Mouse (Mus musculus) C2C12 (cell line): ENCODE results near the gene Dclk3. TPM values are rescaled to one million over a fixed set of nuclear protein-coding genes. Genes with fewer than 3 reads are reported as not detected.
A peak's percentile ranks its signal among the peaks of the same experiment; 100 is the strongest.

ENCODE experiments used
- H3K27me3 ChIP-seq: one replicate; pipeline ENCODE4 v1.6.1; 2011; ENCODE audit not compliant: control insufficient read depth, insufficient read depth, insufficient read length
- H3K36me3 ChIP-seq: one replicate; pipeline ENCODE4 v1.6.1; 2011; ENCODE audit not compliant: control insufficient read depth, insufficient read depth
- H3K4me3 ChIP-seq: one replicate; pipeline ENCODE4 v1.5.1; 2011; ENCODE audit warnings: mild to moderate bottlenecking, control low read depth; ENCODE audit not compliant: poor library complexity, insufficient read depth, severe bottlenecking
- H3K79me2 ChIP-seq: one replicate; pipeline ENCODE4 v1.6.1; 2011; ENCODE audit not compliant: control insufficient read depth, insufficient read depth
- H3K79me3 ChIP-seq: one replicate; pipeline ENCODE4 v1.6.1; 2011; ENCODE audit warnings: low read depth, control low read depth
- H3ac ChIP-seq: one replicate; pipeline ENCODE3; 2011; ENCODE audit warnings: low read depth; ENCODE audit not compliant: control insufficient read depth, insufficient read length
- CEBPB ChIP-seq: IDR thresholded peaks from one replicate; pipeline ENCODE4 v1.6.1; 2011; ENCODE audit warnings: low read depth, mild to moderate bottlenecking, control low read depth, moderate library complexity
- CTCF ChIP-seq: IDR thresholded peaks from one replicate; pipeline ENCODE4 v1.5.1; 2011; ENCODE audit not compliant: control insufficient read depth, insufficient read depth, insufficient read length
- FOSL1 ChIP-seq: IDR thresholded peaks from one replicate; pipeline ENCODE4 v1.8.0; 2011; ENCODE audit warnings: mild to moderate bottlenecking, low read length; ENCODE audit not compliant: poor library complexity, insufficient read depth, severe bottlenecking
- MAX ChIP-seq: IDR thresholded peaks from one replicate; pipeline ENCODE4 v1.6.1; 2011; ENCODE audit warnings: mild to moderate bottlenecking, control low read depth
- MYOD1 ChIP-seq: IDR thresholded peaks from one replicate; pipeline ENCODE4 v1.6.1; 2011; ENCODE audit warnings: low read depth; ENCODE audit not compliant: control insufficient read depth, insufficient read length
- MYOG ChIP-seq: IDR thresholded peaks from one replicate; pipeline ENCODE4 v1.6.1; 2011; ENCODE audit not compliant: control insufficient read depth, insufficient read length; ENCODE audit errors: extremely low read depth
- USF1 ChIP-seq: IDR thresholded peaks from one replicate; pipeline ENCODE4 v1.6.1; 2011; ENCODE audit warnings: low read depth, mild to moderate bottlenecking, control low read depth, moderate library complexity
- polyA plus RNA-seq: library from polyadenylated mRNA; unstranded; fragments of >200 nt; fragmentation: generic; extraction: Trizol; gene quantifications from one replicate; pipeline ENCODE4 v1.2.1, GENCODE M21; 2012; ENCODE audit warnings: missing spikeins

Gene Dclk3
- polyA plus RNA-seq, 1 experiment = not detected

DNA sequence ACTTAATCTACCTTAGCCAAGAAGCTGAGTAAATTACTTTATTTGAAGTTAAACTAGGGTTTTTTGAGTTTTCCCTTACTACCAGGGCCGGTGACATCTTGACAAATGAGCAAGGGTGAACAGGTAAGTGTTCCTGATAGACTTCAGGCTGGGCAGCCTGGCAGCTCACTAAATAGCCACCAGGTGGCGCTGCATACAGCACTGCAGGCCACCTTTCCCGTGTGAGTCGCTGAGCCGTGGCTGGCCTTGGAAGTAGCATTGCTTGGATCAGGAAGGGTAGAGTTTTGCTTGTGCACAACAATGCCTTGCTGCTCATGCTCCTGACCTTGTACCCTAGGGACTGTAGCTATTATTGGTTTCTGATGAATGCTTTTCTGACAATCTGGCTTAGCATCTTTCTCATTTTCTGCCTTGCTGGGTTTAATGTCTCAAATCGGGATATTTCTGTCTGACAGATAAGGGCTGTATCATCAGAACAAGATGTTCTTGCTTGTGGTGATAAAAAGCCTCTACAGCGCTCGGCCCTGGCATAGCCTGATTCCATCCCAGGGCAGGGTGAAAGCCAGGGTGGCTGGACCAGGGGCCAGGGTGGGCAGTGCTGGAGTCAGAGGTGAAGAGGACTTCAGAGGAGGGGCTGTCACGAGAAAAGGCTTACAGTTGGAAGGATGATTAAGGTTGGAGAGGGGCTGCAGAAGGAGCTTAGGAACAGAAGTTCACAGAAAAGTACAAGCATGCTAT lies 58.4 kb downstream of the Dclk3 start:
- H3ac ChIP-seq = no peak overlapping the region
- H3K36me3 ChIP-seq = no peaks in the 10 kb centered on the region
- TF ChIP-seq CTCF (peak; percentile 95), MYOG (no peak)
- no peaks in the 10 kb centered on the region for H3K79me3 ChIP-seq
- H3K27me3 ChIP-seq = peaks cover 6% of the 10 kb centered on the region
- no peak overlapping the region for H3K4me3 ChIP-seq
- H3K79me2 ChIP-seq = no peaks in the 10 kb centered on the region

DNA sequence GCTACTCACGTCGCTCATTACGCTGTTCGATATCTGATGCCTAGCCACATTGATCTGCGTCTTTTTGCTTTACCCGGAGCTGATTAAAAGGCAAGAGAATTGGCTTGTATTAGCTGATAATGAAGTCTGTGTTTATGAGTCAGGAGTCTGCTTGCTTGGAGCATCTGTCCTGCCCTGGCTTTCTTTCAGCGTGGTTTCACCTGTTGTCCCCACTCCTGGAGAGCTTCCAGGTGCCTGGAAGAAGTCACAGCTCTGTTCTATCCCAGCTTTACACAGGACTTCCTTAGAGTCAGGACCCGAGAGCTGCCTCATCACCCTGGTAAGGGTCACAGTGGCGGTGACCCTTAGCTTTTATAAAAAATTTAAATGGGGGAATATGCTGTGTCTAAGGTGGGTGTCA lies 61.3 kb downstream of the Dclk3 start:
- peaks cover 6% of the 10 kb centered on the region for H3K27me3 ChIP-seq
- no peak overlapping the region for H3K4me3 ChIP-seq
- H3K36me3 ChIP-seq = no peaks in the 10 kb centered on the region
- TF ChIP-seq MYOD1 = no peak
- TF ChIP-seq MYOG = no peak
- no peak for TF ChIP-seq MAX
- TF ChIP-seq CTCF = no peak
- no peak for TF ChIP-seq FOSL1
- no peak for TF ChIP-seq USF1
- TF ChIP-seq CEBPB = no peak
- H3K79me2 ChIP-seq = no peaks in the 10 kb centered on the region
- H3ac ChIP-seq = no peak overlapping the region
- no peaks in the 10 kb centered on the region for H3K79me3 ChIP-seq

DNA sequence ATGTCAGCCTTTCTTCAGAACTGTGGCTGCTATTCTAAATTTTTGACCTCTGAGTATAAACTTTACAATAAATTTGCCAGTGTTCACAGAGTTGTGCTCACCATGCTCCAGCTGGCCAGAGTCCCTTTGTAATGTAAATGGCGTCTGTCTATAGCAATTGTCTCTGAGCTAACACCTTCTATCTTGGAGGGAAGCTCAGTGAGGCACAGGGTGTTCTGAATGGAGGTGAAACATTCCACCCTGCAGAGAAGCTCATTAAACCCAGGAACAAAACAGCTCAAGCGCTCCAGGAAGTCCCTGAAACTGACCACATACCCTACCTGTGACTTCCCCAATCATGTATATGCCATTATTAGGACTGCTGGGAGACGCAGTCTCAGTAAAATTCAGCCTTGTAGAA lies 67.2 kb downstream of the Dclk3 start:
- H3K27me3 ChIP-seq = no peaks in the 10 kb centered on the region
- TF ChIP-seq MYOG = no peak
- no peak for TF ChIP-seq MAX
- TF ChIP-seq USF1 = no peak
- TF ChIP-seq CEBPB = no peak
- no peak for TF ChIP-seq FOSL1
- no peak for TF ChIP-seq CTCF
- TF ChIP-seq MYOD1 = no peak
- no peaks in the 10 kb centered on the region for H3K79me3 ChIP-seq
- no peaks in the 10 kb centered on the region for H3K36me3 ChIP-seq
- no peak overlapping the region for H3ac ChIP-seq
- H3K79me2 ChIP-seq = no peaks in the 10 kb centered on the region
- no peak overlapping the region for H3K4me3 ChIP-seq

GRCm38 (mm10) chr9:111514586-111515473 lies 75.9 kb downstream of the Dclk3 start:
- no peak for TF ChIP-seq CEBPB
- TF ChIP-seq USF1 = no peak
- TF ChIP-seq FOSL1 = no peak
- TF ChIP-seq CTCF = no peak
- no peak for TF ChIP-seq MAX
- TF ChIP-seq MYOD1 = no peak
- no peak for TF ChIP-seq MYOG
- Histone ChIP-seq H3K79me2 (no peaks in the 10 kb centered on the region), H3K79me3 (no peaks in the 10 kb centered on the region), H3K27me3 (no peaks in the 10 kb centered on the region), H3ac (no peak overlapping the region), H3K36me3 (no peaks in the 10 kb centered on the region), H3K4me3 (no peak overlapping the region)

DNA sequence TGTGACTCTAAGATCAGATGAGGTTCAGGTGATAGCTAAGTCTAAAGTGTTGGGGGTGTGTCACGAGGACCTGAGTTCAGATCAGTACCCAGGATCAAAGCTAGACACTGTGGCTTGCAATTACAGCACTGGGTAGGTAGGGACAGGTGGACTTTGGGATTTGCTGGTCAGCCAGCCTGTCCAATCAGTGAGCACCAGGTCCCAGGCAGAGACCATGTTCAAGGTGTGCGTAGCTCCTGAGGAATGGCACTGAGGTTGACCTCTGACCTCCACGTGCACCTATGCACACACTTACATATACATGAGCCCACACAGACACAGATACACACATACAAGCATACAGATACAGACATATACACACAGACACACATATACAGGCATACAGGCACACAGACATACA lies 76.7 kb downstream of the Dclk3 start:
- Histone ChIP-seq H3K79me2 (no peaks in the 10 kb centered on the region), H3K27me3 (no peaks in the 10 kb centered on the region), H3K79me3 (no peaks in the 10 kb centered on the region), H3K36me3 (no peaks in the 10 kb centered on the region), H3ac (no peak overlapping the region), H3K4me3 (no peak overlapping the region)
- TF ChIP-seq CEBPB (no peak), MYOD1 (no peak), MYOG (no peak), FOSL1 (no peak), MAX (no peak), CTCF (no peak), USF1 (no peak)

DNA sequence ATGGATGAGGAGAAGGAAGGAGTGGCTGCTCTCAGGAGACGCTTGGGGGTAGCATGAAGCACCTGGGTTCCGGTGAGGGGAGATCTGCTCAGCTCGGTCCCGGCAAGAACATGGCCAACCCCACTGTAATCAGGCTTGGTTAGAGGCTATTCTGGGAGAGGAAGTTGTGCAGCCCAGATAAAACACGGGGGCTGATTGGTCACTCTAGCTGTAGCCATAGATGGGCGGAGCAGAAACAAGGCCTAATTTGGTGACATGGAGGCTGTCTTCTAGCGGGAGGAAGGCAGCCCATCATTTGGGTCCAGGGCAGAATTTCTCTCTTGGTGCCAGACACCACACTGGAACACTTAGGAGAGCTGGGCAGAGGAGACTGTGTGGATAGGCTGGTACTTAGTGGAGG lies 83.3 kb downstream of the Dclk3 start:
- no peak for TF ChIP-seq MYOD1
- TF ChIP-seq CTCF = no peak
- TF ChIP-seq FOSL1 = no peak
- TF ChIP-seq MAX = no peak
- TF ChIP-seq CEBPB = no peak
- no peak for TF ChIP-seq USF1
- no peak for TF ChIP-seq MYOG
- H3K4me3 ChIP-seq = no peak overlapping the region
- H3K79me3 ChIP-seq = no peaks in the 10 kb centered on the region
- H3ac ChIP-seq = no peak overlapping the region
- no peaks in the 10 kb centered on the region for H3K27me3 ChIP-seq
- no peaks in the 10 kb centered on the region for H3K79me2 ChIP-seq
- no peaks in the 10 kb centered on the region for H3K36me3 ChIP-seq
